Mouse (Mus musculus) lung, embryonic 16.5 days (tissue): ENCODE measurements around the gene St8sia4. TPM values are rescaled to one million over a fixed set of nuclear protein-coding genes. Genes with fewer than 3 reads are reported as not detected.
"Not testable (repeated sequence)": the region's sequence is repeated elsewhere in the genome, so short reads cannot be mapped to it uniquely, and the experiment has no call there.

Experiments
- ATAC-seq: fragments of 200-750 bp; cut with Nextera tagmentation; 2 replicates; pipeline ENCODE4 v1.8.0; 2017; ENCODE audit warnings: low read depth, mild to moderate bottlenecking, moderate library complexity
- H3K27ac ChIP-seq: fragments of 300-500 bp; sonication (generic); 2 replicates; pipeline ENCODE4 v1.5.1; 2014; ENCODE audit warnings: mild to moderate bottlenecking, control low read depth, low read length
- H3K27me3 ChIP-seq: fragments of 300-500 bp; sonication (generic); 2 replicates; pipeline ENCODE4 v1.6.1; 2014; ENCODE audit warnings: low read depth, low read length, mixed read lengths; ENCODE audit not compliant: control insufficient read depth, insufficient read depth
- H3K36me3 ChIP-seq: fragments of 300-500 bp; sonication (generic); 2 replicates; pipeline ENCODE4 v1.6.1; 2014; ENCODE audit warnings: low read length; ENCODE audit not compliant: control insufficient read depth, insufficient read depth
- H3K4me1 ChIP-seq: fragments of 300-500 bp; sonication (generic); replicated peaks from 2 replicates; pipeline ENCODE4 v1.6.1; 2014; ENCODE audit warnings: low read length, mixed read lengths; ENCODE audit not compliant: control insufficient read depth, insufficient read depth
- H3K4me2 ChIP-seq: fragments of 300-500 bp; sonication (generic); 2 replicates; pipeline ENCODE4 v1.6.1; 2014; ENCODE audit warnings: low read depth, low read length, control low read depth
- H3K4me3 ChIP-seq: fragments of 300-500 bp; sonication (generic); 2 replicates; pipeline ENCODE4 v1.5.1; 2014; ENCODE audit warnings: mild to moderate bottlenecking, low read length, control low read depth
- H3K9ac ChIP-seq: fragments of 300-500 bp; sonication (generic); 2 replicates; pipeline ENCODE4 v1.6.1; 2014; ENCODE audit warnings: low read length, control low read depth
- H3K9me3 ChIP-seq: fragments of 300-500 bp; sonication (generic); 2 replicates; pipeline ENCODE4 v1.6.1; 2016; ENCODE audit warnings: low read length; ENCODE audit not compliant: control insufficient read depth
- WGBS: fragments of 180-500 bp; shearing (Covaris S2); extraction: QIAGEN DNeasy Blood & Tissue Kit; methylation state at CpG from one replicate; pipeline ENCODE4 v1.1.7; 2014; 5-methylcytosine and 5-hydroxymethylcytosine counted together
- polyA plus RNA-seq: library from polyadenylated mRNA; unstranded; fragments of >200 nt; fragmentation: Nextera tagmentation; extraction: Ambion mirVana; gene quantifications from 2 replicates; pipeline ENCODE4 v1.2.1, GENCODE M21; 2015

Gene St8sia4
- polyA plus RNA-seq, 1 experiment from 2014 or later: 10.9 TPM

GRCm38 (mm10) chr1:95572619-95573540 lies 94.5 kb downstream of the St8sia4 start:
- Histone ChIP-seq H3K4me1 (no peaks in the 10 kb centered on the region), H3K36me3 (no peaks in the 10 kb centered on the region), H3K4me2 (no peak overlapping the region), H3K27me3 (no peaks in the 10 kb centered on the region), H3K9me3 (no peaks in the 10 kb centered on the region), H3K9ac (no peak overlapping the region), H3K4me3 (no peak overlapping the region), H3K27ac (no peak overlapping the region)
- 82% methylated on average over 9 of the region's 9 CpGs for WGBS
- ATAC-seq: no peak

- Histone ChIP-seq H3K27ac (no peak overlapping the region), H3K9ac (no peak overlapping the region), H3K4me1 (no peaks in the 10 kb centered on the region), H3K27me3 (no peaks in the 10 kb centered on the region), H3K4me2 (no peak overlapping the region), H3K36me3 (no peaks in the 10 kb centered on the region), H3K9me3 (no peaks in the 10 kb centered on the region), H3K4me3 (no peak overlapping the region)
- no peak for ATAC-seq
- WGBS: 60% methylated on average over 1 of the region's 1 CpGs
Observed at GRCm38 (mm10) chr1:95571106-95571505, 96.3 kb downstream of the St8sia4 start.

- H3K4me3 ChIP-seq, H3K4me1 ChIP-seq, ATAC-seq, H3K27me3 ChIP-seq, H3K27ac ChIP-seq, H3K9me3 ChIP-seq, H3K9ac ChIP-seq, H3K36me3 ChIP-seq, H3K4me2 ChIP-seq: not testable (repeated sequence)
Observed at GRCm38 (mm10) chr1:95554556-95554955, 112.8 kb downstream of the St8sia4 start.

GRCm38 (mm10) chr1:95541460-95541859 lies 125.9 kb downstream of the St8sia4 start:
- Histone ChIP-seq H3K9me3 (no peaks in the 10 kb centered on the region), H3K4me3 (no peak overlapping the region), H3K36me3 (no peaks in the 10 kb centered on the region), H3K9ac (no peak overlapping the region), H3K27ac (no peak overlapping the region), H3K4me2 (no peak overlapping the region), H3K4me1 (no peaks in the 10 kb centered on the region), H3K27me3 (no peaks in the 10 kb centered on the region)
- 44% methylated on average over 3 of the region's 3 CpGs for WGBS
- ATAC-seq: no peak
